Mouse (Mus musculus) heart, postnatal 0 days (tissue): ENCODE results near the gene Xpnpep1. TPM values are rescaled to one million over a fixed set of nuclear protein-coding genes. Genes with fewer than 3 reads are reported as not detected.

Source experiments
- ATAC-seq: fragments of 200-750 bp; cut with Nextera tagmentation; 2 replicates; pipeline ENCODE4 v1.8.0; 2017; ENCODE audit warnings: low read depth, moderate number of reproducible peaks, moderate library complexity; ENCODE audit not compliant: insufficient read depth
- DNase-seq: peaks from one replicate; pipeline ENCODE4 v3.0.0-alpha.2; 2016; ENCODE audit warnings: low spot score
- H3K27ac ChIP-seq: fragments of 300-500 bp; sonication (generic); 2 replicates; pipeline ENCODE4 v1.5.1; 2014; ENCODE audit warnings: low read depth, mild to moderate bottlenecking
- H3K27me3 ChIP-seq: fragments of 300-500 bp; sonication (generic); 2 replicates; pipeline ENCODE4 v1.6.1; 2014; ENCODE audit warnings: low read length, mixed read lengths; ENCODE audit not compliant: control insufficient read depth, insufficient read depth
- H3K36me3 ChIP-seq: fragments of 300-500 bp; sonication (generic); replicated peaks from 2 replicates; pipeline ENCODE4 v1.6.1; 2014; ENCODE audit warnings: low read length, mixed read lengths; ENCODE audit not compliant: control insufficient read depth, insufficient read depth
- H3K4me1 ChIP-seq: fragments of 300-500 bp; sonication (generic); 2 replicates; pipeline ENCODE4 v1.6.1; 2014; ENCODE audit warnings: antibody characterized with exemption; ENCODE audit not compliant: control insufficient read depth, insufficient read depth
- H3K4me2 ChIP-seq: fragments of 300-500 bp; sonication (generic); 2 replicates; pipeline ENCODE4 v1.6.1; 2014; ENCODE audit warnings: low read depth, mild to moderate bottlenecking, low read length, moderate library complexity
- H3K4me3 ChIP-seq: fragments of 300-500 bp; sonication (generic); 2 replicates; pipeline ENCODE4 v1.5.1; 2014; ENCODE audit warnings: low read depth, low read length
- H3K9ac ChIP-seq: fragments of 300-500 bp; sonication (generic); replicated peaks from 2 replicates; pipeline ENCODE4 v1.6.1; 2014; ENCODE audit warnings: low read depth, low read length, mixed read lengths
- H3K9me3 ChIP-seq: fragments of 300-500 bp; sonication (generic); replicated peaks from 2 replicates; pipeline ENCODE4 v1.6.1; 2016; ENCODE audit warnings: low read length; ENCODE audit not compliant: control insufficient read depth
- CTCF ChIP-seq: IDR thresholded peaks from 2 replicates; pipeline ENCODE4 v1.5.1; 2016; ENCODE audit warnings: antibody characterized with exemption, control low read depth, low read depth
- EP300 ChIP-seq: IDR thresholded peaks from 2 replicates; pipeline ENCODE4 v1.6.1; 2016; ENCODE audit warnings: antibody characterized with exemption, low read depth
- WGBS: fragments of 180-500 bp; shearing (Covaris S2); extraction: QIAGEN DNeasy Blood & Tissue Kit; methylation state at CpG from one replicate; pipeline ENCODE4 v1.1.7; 2014; 5-methylcytosine and 5-hydroxymethylcytosine counted together
- polyA plus RNA-seq: library from polyadenylated mRNA; unstranded; fragments of >200 nt; fragmentation: Nextera tagmentation; extraction: Ambion mirVana; gene quantifications from 2 replicates; pipeline ENCODE4 v1.2.1, GENCODE M21; 2015
- total RNA-seq: library from RNA; depleted of rRNA; stranded (reverse); fragments of >200 nt; gene quantifications from 2 replicates; pipeline ENCODE4 v1.2.3, GENCODE M21; 2014; ENCODE audit warnings: low replicate concordance

The Xpnpep1 gene
- total and polyA plus RNA-seq, 2 experiments from 2014 or later, result 107 to 119 TPM

- Histone ChIP-seq H3K9ac (no peak overlapping the region), H3K36me3 (no peaks in the 10 kb centered on the region), H3K4me2 (no peak overlapping the region), H3K27me3 (no peaks in the 10 kb centered on the region), H3K4me3 (no peak overlapping the region), H3K27ac (no peak overlapping the region), H3K4me1 (no peaks in the 10 kb centered on the region), H3K9me3 (no peaks in the 10 kb centered on the region)
- TF ChIP-seq EP300 (no peak), CTCF (no peak)
- DNase-seq (no peak), ATAC-seq (no peak)
- WGBS, result 54% methylated on average over 12 of the region's 12 CpGs
These were observed 60.8 kb downstream of the Xpnpep1 start for GRCm38 (mm10) chr19:52979020-52979711.

- Histone ChIP-seq H3K9me3 (no peaks in the 10 kb centered on the region), H3K4me2 (no peak overlapping the region), H3K27me3 (no peaks in the 10 kb centered on the region), H3K27ac (no peak overlapping the region), H3K36me3 (no peaks in the 10 kb centered on the region), H3K9ac (no peak overlapping the region), H3K4me3 (no peak overlapping the region), H3K4me1 (no peaks in the 10 kb centered on the region)
- ATAC-seq, result no peak
- TF ChIP-seq EP300, result no peak
- peak; percentile 86 for TF ChIP-seq CTCF
- peak; percentile 48 for DNase-seq
- WGBS, result 51% methylated on average over 15 of the region's 15 CpGs
These were observed 64.3 kb downstream of the Xpnpep1 start for GRCm38 (mm10) chr19:52975564-52976185.

GRCm38 (mm10) chr19:52966339-52966738, 73.7 kb downstream of the Xpnpep1 start:
- DNase-seq (no peak), ATAC-seq (no peak)
- H3K4me1 ChIP-seq, result no peaks in the 10 kb centered on the region
- H3K4me2 ChIP-seq, result no peak overlapping the region
- H3K27ac ChIP-seq, result no peak overlapping the region
- 78% methylated on average over 8 of the region's 8 CpGs for WGBS
- no peaks in the 10 kb centered on the region for H3K36me3 ChIP-seq
- no peak overlapping the region for H3K4me3 ChIP-seq
- H3K9me3 ChIP-seq, result no peaks in the 10 kb centered on the region
- no peaks in the 10 kb centered on the region for H3K27me3 ChIP-seq
- no peak for TF ChIP-seq EP300
- no peak for TF ChIP-seq CTCF
- H3K9ac ChIP-seq, result no peak overlapping the region

- ATAC-seq, result no peak
- no peaks in the 10 kb centered on the region for H3K4me1 ChIP-seq
- WGBS, result 81% methylated on average over 2 of the region's 2 CpGs
These were observed 77.3 kb downstream of the Xpnpep1 start for GRCm38 (mm10) chr19:52962745-52963144.

DNA sequence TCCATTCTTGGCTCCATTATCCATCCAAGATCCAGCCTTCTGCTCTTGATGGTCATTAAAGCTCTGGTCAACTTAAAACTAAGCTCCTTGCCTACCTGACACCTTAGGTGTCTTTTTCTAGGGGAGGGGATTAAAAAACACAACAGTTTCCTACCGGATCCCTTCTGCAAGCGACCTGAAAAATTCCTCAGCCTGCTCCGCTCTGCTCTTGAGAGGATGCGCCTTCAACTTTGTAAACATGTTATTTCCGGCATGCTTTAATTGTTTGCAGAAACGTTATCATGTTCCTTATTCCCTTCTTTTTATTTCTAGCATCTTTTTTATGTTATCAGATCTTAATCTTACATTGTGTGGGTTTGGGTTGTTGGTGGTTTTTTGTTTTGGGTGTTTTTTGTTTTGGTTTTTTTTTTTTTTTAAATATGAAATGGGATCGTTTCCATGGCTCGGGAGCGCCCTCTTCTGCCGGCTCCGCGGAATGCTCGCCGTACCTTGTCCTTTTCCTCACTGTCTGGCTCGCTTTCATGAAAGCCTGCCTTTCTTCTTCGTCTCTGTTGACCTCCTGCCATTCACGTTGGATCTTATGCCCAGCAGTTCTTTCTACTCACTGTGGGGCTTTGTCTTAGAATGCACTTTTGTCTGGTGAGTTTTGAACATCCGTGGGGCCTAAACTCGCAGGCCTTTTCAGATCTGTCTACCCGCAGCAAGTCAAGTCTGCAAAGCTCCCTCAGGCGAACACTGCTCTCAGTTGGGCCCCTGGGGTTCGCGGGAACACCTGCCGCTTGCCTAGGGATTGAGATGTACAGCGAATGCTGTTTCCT, 117.1 kb downstream of the Xpnpep1 start:
- DNase-seq (peak; percentile 14), ATAC-seq (no peak)
- Histone ChIP-seq H3K9ac (no peak overlapping the region), H3K9me3 (no peaks in the 10 kb centered on the region), H3K4me1 (no peaks in the 10 kb centered on the region), H3K27ac (no peak overlapping the region), H3K4me3 (no peak overlapping the region), H3K36me3 (no peaks in the 10 kb centered on the region), H3K27me3 (no peaks in the 10 kb centered on the region), H3K4me2 (peak overlapping the region; percentile 43)
- TF ChIP-seq CTCF (peak; percentile 61), EP300 (no peak)
- 12% methylated on average over 25 of the region's 25 CpGs for WGBS

More at GRCm38 (mm10) chr19:52962745-52963144, 77.3 kb downstream of the Xpnpep1 start:
- Histone ChIP-seq H3K36me3 (no peaks in the 10 kb centered on the region), H3K27ac (no peak overlapping the region), H3K9ac (no peak overlapping the region), H3K4me3 (no peak overlapping the region), H3K27me3 (no peaks in the 10 kb centered on the region), H3K9me3 (no peaks in the 10 kb centered on the region), H3K4me2 (no peak overlapping the region)
- TF ChIP-seq EP300 (no peak), CTCF (no peak)
- DNase-seq, result no peak
